Mouse (Mus musculus) forebrain, embryonic 16.5 days (tissue): Measurements from ENCODE around the gene Rprml. TPM values are rescaled to one million over a fixed set of nuclear protein-coding genes. Genes with fewer than 3 reads are reported as not detected.
A peak's percentile ranks its signal among the peaks of the same experiment; 100 is the strongest.
"Not testable (repeated sequence)": the region's sequence is repeated elsewhere in the genome, so short reads cannot be mapped to it uniquely, and the experiment has no call there.

Experiments
- ATAC-seq: fragments of 200-750 bp; cut with Nextera tagmentation; 2 replicates; pipeline ENCODE4 v1.8.0; 2017; ENCODE audit warnings: mild to moderate bottlenecking, moderate library complexity
- H3K27ac ChIP-seq: fragments of 300-500 bp; sonication (generic); 2 replicates; pipeline ENCODE4 v1.5.1; 2014; ENCODE audit warnings: low read length, control low read depth
- H3K27me3 ChIP-seq: fragments of 300-500 bp; sonication (generic); replicated peaks from 2 replicates; pipeline ENCODE4 v1.6.1; 2014; ENCODE audit warnings: low read length; ENCODE audit not compliant: control insufficient read depth, insufficient read depth
- H3K36me3 ChIP-seq: fragments of 300-500 bp; sonication (generic); 2 replicates; pipeline ENCODE4 v1.6.1; 2014; ENCODE audit not compliant: control insufficient read depth, insufficient read depth
- H3K4me1 ChIP-seq: fragments of 300-500 bp; sonication (generic); replicated peaks from 2 replicates; pipeline ENCODE4 v1.6.1; 2014; ENCODE audit warnings: low read length; ENCODE audit not compliant: control insufficient read depth, insufficient read depth
- H3K4me2 ChIP-seq: fragments of 300-500 bp; sonication (generic); 2 replicates; pipeline ENCODE4 v1.6.1; 2014; ENCODE audit warnings: mild to moderate bottlenecking, low read length, control low read depth
- H3K4me3 ChIP-seq: fragments of 300-500 bp; sonication (generic); replicated peaks from 2 replicates; pipeline ENCODE4 v1.5.1; 2014; ENCODE audit warnings: mild to moderate bottlenecking, low read length, control low read depth
- H3K9ac ChIP-seq: fragments of 300-500 bp; sonication (generic); replicated peaks from 2 replicates; pipeline ENCODE4 v1.6.1; 2014; ENCODE audit warnings: low read depth, low read length, control low read depth
- H3K9me3 ChIP-seq: fragments of 300-500 bp; sonication (generic); 2 replicates; pipeline ENCODE4 v1.6.1; 2016; ENCODE audit warnings: low read length; ENCODE audit not compliant: control insufficient read depth
- WGBS: fragments of 180-500 bp; shearing (Covaris S2); extraction: QIAGEN DNeasy Blood & Tissue Kit; methylation state at CpG from one replicate; pipeline ENCODE4 v1.1.7; 2014; 5-methylcytosine and 5-hydroxymethylcytosine counted together
- polyA plus RNA-seq: library from polyadenylated mRNA; unstranded; fragments of >200 nt; fragmentation: Nextera tagmentation; extraction: Ambion mirVana; gene quantifications from 2 replicates; pipeline ENCODE4 v1.2.1, GENCODE M21; 2015

The Rprml gene
- polyA plus RNA-seq, 1 experiment from 2014 or later = 16.3 TPM

GRCm38 (mm10) chr11:103677042-103677441 is 27.7 kb downstream of the Rprml start:
- peaks cover 22% of the 10 kb centered on the region for H3K36me3 ChIP-seq
- not testable (repeated sequence) for H3K9ac ChIP-seq, H3K4me1 ChIP-seq, H3K27me3 ChIP-seq, H3K27ac ChIP-seq, H3K4me3 ChIP-seq, H3K4me2 ChIP-seq, H3K9me3 ChIP-seq, ATAC-seq
- 40% methylated on average over 2 of the region's 2 CpGs for WGBS

GRCm38 (mm10) chr11:103683667-103684334 is 34.4 kb downstream of the Rprml start:
- peaks cover 19% of the 10 kb centered on the region for H3K4me1 ChIP-seq
- peaks cover 34% of the 10 kb centered on the region for H3K36me3 ChIP-seq
- no peak for ATAC-seq
- H3K27ac ChIP-seq = no peak overlapping the region
- no peak overlapping the region for H3K4me2 ChIP-seq
- no peak overlapping the region for H3K4me3 ChIP-seq
- no peak overlapping the region for H3K9ac ChIP-seq
- H3K27me3 ChIP-seq = no peaks in the 10 kb centered on the region
- H3K9me3 ChIP-seq = no peaks in the 10 kb centered on the region
- 60% methylated on average over 11 of the region's 11 CpGs for WGBS

- Histone ChIP-seq H3K36me3 (peaks cover 29% of the 10 kb centered on the region), H3K4me3 (no peak overlapping the region), H3K27me3 (no peaks in the 10 kb centered on the region), H3K9ac (no peak overlapping the region), H3K4me2 (no peak overlapping the region), H3K27ac (peak overlapping the region; percentile 66; the same call in 1 of the 2 replicates), H3K9me3 (no peaks in the 10 kb centered on the region), H3K4me1 (peaks cover 21% of the 10 kb centered on the region)
- ATAC-seq = peak; percentile 87
- WGBS = 49% methylated on average over 7 of the region's 7 CpGs
Observed at GRCm38 (mm10) chr11:103685261-103685736, 35.9 kb downstream of the Rprml start.

- Histone ChIP-seq H3K36me3 (peaks cover 24% of the 10 kb centered on the region), H3K9ac (no peak overlapping the region), H3K27me3 (no peaks in the 10 kb centered on the region), H3K27ac (no peak overlapping the region), H3K4me2 (no peak overlapping the region), H3K9me3 (no peaks in the 10 kb centered on the region), H3K4me3 (no peak overlapping the region), H3K4me1 (peaks cover 21% of the 10 kb centered on the region)
- ATAC-seq = no peak
- WGBS = 88% methylated on average over 6 of the region's 6 CpGs
Observed at GRCm38 (mm10) chr11:103686706-103687105, 37.3 kb downstream of the Rprml start.

GRCm38 (mm10) chr11:103688271-103688979 is 39.1 kb downstream of the Rprml start:
- peaks cover 12% of the 10 kb centered on the region for H3K36me3 ChIP-seq
- peaks cover 21% of the 10 kb centered on the region for H3K4me1 ChIP-seq
- no peak overlapping the region for H3K9ac ChIP-seq
- H3K9me3 ChIP-seq = no peaks in the 10 kb centered on the region
- no peaks in the 10 kb centered on the region for H3K27me3 ChIP-seq
- no peak overlapping the region for H3K27ac ChIP-seq
- no peak for ATAC-seq
- no peak overlapping the region for H3K4me3 ChIP-seq
- H3K4me2 ChIP-seq = no peak overlapping the region
- 48% methylated on average over 6 of the region's 6 CpGs for WGBS

- no peak overlapping the region for H3K4me3 ChIP-seq
- WGBS = 17% methylated on average over 3 of the region's 3 CpGs
- no peaks in the 10 kb centered on the region for H3K9me3 ChIP-seq
- no peak overlapping the region for H3K4me2 ChIP-seq
- H3K27me3 ChIP-seq = no peaks in the 10 kb centered on the region
- H3K36me3 ChIP-seq = peaks cover 7% of the 10 kb centered on the region
- H3K9ac ChIP-seq = no peak overlapping the region
- no peak overlapping the region for H3K27ac ChIP-seq
- H3K4me1 ChIP-seq = peaks cover 21% of the 10 kb centered on the region
- ATAC-seq = no peak
Observed at GRCm38 (mm10) chr11:103688980-103689378, 39.6 kb downstream of the Rprml start.

- no peak overlapping the region for H3K9ac ChIP-seq
- no peak overlapping the region for H3K4me2 ChIP-seq
- H3K4me1 ChIP-seq = peaks cover 11% of the 10 kb centered on the region; the same call in 1 of the 2 replicates
- H3K27ac ChIP-seq = no peak overlapping the region
- no peak for ATAC-seq
- no peaks in the 10 kb centered on the region for H3K27me3 ChIP-seq
- H3K4me3 ChIP-seq = no peak overlapping the region
- H3K36me3 ChIP-seq = no peaks in the 10 kb centered on the region; the same call in none of the 2 replicates
- 96% methylated on average over 1 of the region's 1 CpGs for WGBS
- H3K9me3 ChIP-seq = no peaks in the 10 kb centered on the region
Observed at GRCm38 (mm10) chr11:103691036-103691435, 41.7 kb downstream of the Rprml start.

GRCm38 (mm10) chr11:103693241-103693640 is 43.9 kb downstream of the Rprml start:
- 37% methylated on average over 1 of the region's 1 CpGs for WGBS
- Histone ChIP-seq H3K9me3 (no peaks in the 10 kb centered on the region), H3K4me2 (no peak overlapping the region), H3K36me3 (no peaks in the 10 kb centered on the region), H3K4me1 (peaks cover 4% of the 10 kb centered on the region), H3K4me3 (no peak overlapping the region), H3K9ac (no peak overlapping the region), H3K27me3 (no peaks in the 10 kb centered on the region), H3K27ac (no peak overlapping the region)
- ATAC-seq = no peak

- WGBS = 1% methylated on average over 18 of the region's 18 CpGs
- H3K9me3 ChIP-seq = no peaks in the 10 kb centered on the region
- H3K36me3 ChIP-seq = no peaks in the 10 kb centered on the region
- H3K4me1 ChIP-seq = peaks cover 5% of the 10 kb centered on the region
- H3K4me2 ChIP-seq = peak overlapping the region; percentile 69
- ATAC-seq = peak; percentile 54; the same call in 1 of the 2 replicates
- H3K27me3 ChIP-seq = no peaks in the 10 kb centered on the region
- peak overlapping the region; percentile 98 for H3K27ac ChIP-seq
- H3K9ac ChIP-seq = peak overlapping the region; percentile 78
- peak overlapping the region; percentile 72 for H3K4me3 ChIP-seq
Observed at GRCm38 (mm10) chr11:103696851-103697564, 47.6 kb downstream of the Rprml start.
